Comparison of ENCODE assay signal across 13 mouse cellular contexts in genomic region chr17:71135108-71135507, GRCm38 (mm10). TPM values are rescaled to one million over a fixed set of nuclear protein-coding genes. Genes with fewer than 3 reads are reported as not detected.
DNase-seq lines count a peak whose midpoint lies in the region; ATAC-seq lines count a peak whose summit lies in the region.
"Had no signal": no experiment of that assay in that cellular context is flagged by ENCODE, and none has a peak within 500 bp of the region (broad histone marks: within the 10 kb centered on the region; RNA-seq: fewer than 3 reads in every experiment).

No protein-coding gene starts in this region.

- ATAC-seq in hindbrain, embryonic 14.5 days (ENCODE audit: low FRiP score), result no peak
- peak; percentile 73 for ATAC-seq in common myeloid progenitor, adult 5-6 weeks (replicated peaks; ENCODE audit: low read depth, poor library complexity, severe bottlenecking)
- no peak for ATAC-seq in erythroblast, adult 5-6 weeks (replicated peaks; ENCODE audit: low FRiP score, poor library complexity, severe bottlenecking)

- H3K4me2 ChIP-seq in hindbrain, embryonic 14.5 days (replicated peaks), result no peak overlapping the region
- H3K4me2 ChIP-seq: lung, embryonic 15.5 days had no signal

- no peaks in the 10 kb centered on the region for H3K36me3 ChIP-seq in hindbrain, embryonic 10.5 days
- no peaks in the 10 kb centered on the region for H3K36me3 ChIP-seq in hindbrain, embryonic 14.5 days (replicated peaks; ENCODE audit: control insufficient read depth, insufficient read depth)
- H3K36me3 ChIP-seq: lung, embryonic 15.5 days had no signal

- H3K27ac ChIP-seq in hindbrain, embryonic 10.5 days, result no peak overlapping the region
- H3K27ac ChIP-seq in hindbrain, embryonic 14.5 days, result no peak overlapping the region
- H3K27ac ChIP-seq: lung, embryonic 15.5 days had no signal

- peaks cover 4% of the 10 kb centered on the region; the same call in 1 of the 2 replicates for H3K4me1 ChIP-seq in hindbrain, embryonic 10.5 days (replicated peaks)
- no peaks in the 10 kb centered on the region for H3K4me1 ChIP-seq in hindbrain, embryonic 14.5 days (replicated peaks; ENCODE audit: control insufficient read depth, insufficient read depth, low read length)

- WGBS in hindbrain, embryonic 10.5 days, result 76% methylated on average over 5 of the region's 5 CpGs
- WGBS in hindbrain, embryonic 14.5 days, result 75% methylated on average over 5 of the region's 5 CpGs

- peak; percentile 3 for DNase-seq in hindbrain, embryonic 10.5 days (ENCODE audit: low spot score)
- no peak for DNase-seq in hindbrain, embryonic 14.5 days (ENCODE audit: low spot score)
- peak; percentile 26 for DNase-seq in adipocyte (ENCODE audit: low spot score)
- peak; percentile 40 for DNase-seq in lung, postnatal 10 days
- no peak for DNase-seq in T-cell, adult 2 months (ENCODE audit: low spot score)
- DNase-seq: cerebellum, adult 11-12 months; heart, postnatal 4 days; right cerebral cortex, postnatal 4 days; thymus, postnatal 4 days had no signal

- H3K4me3 ChIP-seq in hindbrain, embryonic 10.5 days, result no peak overlapping the region
- no peak overlapping the region for H3K4me3 ChIP-seq in hindbrain, embryonic 14.5 days (replicated peaks; ENCODE audit: low read length)
- H3K4me3 ChIP-seq: erythroblast, embryonic 14.5 days; lung, embryonic 15.5 days had no signal

- no peaks in the 10 kb centered on the region for H3K9me3 ChIP-seq in hindbrain, embryonic 10.5 days
- H3K9me3 ChIP-seq in hindbrain, embryonic 14.5 days (ENCODE audit: control insufficient read depth, low read length), result no peaks in the 10 kb centered on the region
- H3K9me3 ChIP-seq: lung, embryonic 15.5 days had no signal

- H3K27me3 ChIP-seq in hindbrain, embryonic 10.5 days (ENCODE audit: insufficient read depth, poor library complexity, severe bottlenecking), result no peaks in the 10 kb centered on the region
- no peaks in the 10 kb centered on the region for H3K27me3 ChIP-seq in hindbrain, embryonic 14.5 days (ENCODE audit: control insufficient read depth, insufficient read depth, low read length)
- H3K27me3 ChIP-seq: lung, embryonic 15.5 days had no signal

- H3K9ac ChIP-seq in hindbrain, embryonic 14.5 days, result no peak overlapping the region
- H3K9ac ChIP-seq: lung, embryonic 15.5 days had no signal

RNA-seq across cellular contexts. Expression of gene Lpin2, which starts 47.3 kb away (rescaled TPM):
- polyA plus RNA-seq in hindbrain, embryonic 10.5 days (2016; fragmentation: Nextera tagmentation; extraction: Ambion mirVana), result 31.1 and 33.9 TPM in 2 replicates
- 44.1 and 45.7 TPM in 2 replicates for polyA plus RNA-seq in hindbrain, embryonic 14.5 days (2014; fragmentation: Nextera tagmentation; extraction: Ambion mirVana)
- 66.3 and 97.0 TPM in 2 replicates for total RNA-seq in common myeloid progenitor, adult 5-6 weeks (2017)
- total RNA-seq in erythroblast, adult 5-6 weeks (2015; ENCODE audit: low replicate concordance), result 751 and 838 TPM in 2 replicates
- 1,646 and 2,072 TPM in 2 replicates for total RNA-seq in erythroblast, adult 5-6 weeks (2017; ENCODE audit: low replicate concordance)

Comparison
In these comparisons a context has a peak if more than half of its experiments do, and no peak if none do; other contexts are left out.
1. DNase-seq: peak in hindbrain, embryonic 10.5 days (single experiment), adipocyte (single experiment) and lung, postnatal 10 days (single experiment); none in hindbrain, embryonic 14.5 days (single experiment) and T-cell, adult 2 months (single experiment).